Mouse (Mus musculus) spleen, adult 2 months (tissue): ENCODE results near the gene Serpine2. TPM values are rescaled to one million over a fixed set of nuclear protein-coding genes. Genes with fewer than 3 reads are reported as not detected.
A peak's percentile ranks its signal among the peaks of the same experiment; 100 is the strongest.

ENCODE experiments used
- DNase-seq, 2 experiments: peaks; one replicate each; pipeline versions ENCODE4 v3.0.0 to v3.0.0-alpha.2; 2012 to 2021; ENCODE audit warnings: low spot score in 2 of 2, low read depth in 1 of 2
- H3K27ac ChIP-seq: fragments of 200-500 bp; 2 replicates; pipeline ENCODE4 v1.5.1; 2012; ENCODE audit warnings: low read length, inconsistent platforms; ENCODE audit not compliant: insufficient read depth
- H3K27me3 ChIP-seq: fragments of 200-500 bp; 2 replicates; pipeline ENCODE4 v1.6.1; 2012; ENCODE audit warnings: mild to moderate bottlenecking, moderate library complexity, low read length, inconsistent platforms; ENCODE audit not compliant: control insufficient read depth, insufficient read depth
- H3K36me3 ChIP-seq: fragments of 200-500 bp; 2 replicates; pipeline ENCODE4 v1.6.1; 2012; ENCODE audit warnings: mild to moderate bottlenecking, low read length, inconsistent platforms; ENCODE audit not compliant: control insufficient read depth, insufficient read depth
- H3K4me1 ChIP-seq: fragments of 200-500 bp; 2 replicates; pipeline ENCODE4 v1.6.1; 2011; ENCODE audit warnings: inconsistent platforms; ENCODE audit not compliant: control insufficient read depth, insufficient read depth, insufficient read length
- H3K4me3 ChIP-seq: fragments of 200-500 bp; 2 replicates; pipeline ENCODE4 v1.5.1; 2011; ENCODE audit warnings: mild to moderate bottlenecking, inconsistent platforms; ENCODE audit not compliant: insufficient read depth, insufficient read length; ENCODE audit errors: extremely low read depth
- CTCF ChIP-seq: fragments of 200-500 bp; IDR thresholded peaks from 2 replicates; pipeline ENCODE4 v1.5.1; 2011; ENCODE audit warnings: mild to moderate bottlenecking, inconsistent platforms; ENCODE audit not compliant: insufficient read depth, insufficient read length, insufficient replicate concordance; ENCODE audit errors: extremely low read depth
- POLR2A ChIP-seq: fragments of 200-500 bp; IDR thresholded peaks from 2 replicates; pipeline ENCODE4 v1.6.1; 2011; ENCODE audit warnings: low read depth, low read length, inconsistent platforms
- WGBS: fragments of 180-500 bp; shearing (Covaris S2); methylation state at CpG from one replicate; pipeline ENCODE4 v1.1.7; 2018; 5-methylcytosine and 5-hydroxymethylcytosine counted together
- polyA plus RNA-seq: library from polyadenylated mRNA; depleted of rRNA; stranded (reverse); fragments of >200 nt; gene quantifications from 2 replicates; pipeline ENCODE4 v1.2.3, GENCODE M21; 2012

Gene Serpine2
- polyA plus RNA-seq, 1 experiment, result 12.3 TPM

GRCm38 (mm10) chr1:79778011-79778410, 83.0 kb downstream of the Serpine2 start:
- TF ChIP-seq POLR2A, result no peak
- TF ChIP-seq CTCF, result no peak
- DNase-seq, result no peak
- peaks cover 31% of the 10 kb centered on the region for H3K36me3 ChIP-seq
- H3K27ac ChIP-seq, result no peak overlapping the region
- H3K4me1 ChIP-seq, result peaks cover 2% of the 10 kb centered on the region; the same call in 1 of the 2 replicates
- 85% methylated on average over 11 of the region's 11 CpGs for WGBS
- H3K4me3 ChIP-seq, result no peak overlapping the region
- H3K27me3 ChIP-seq, result no peaks in the 10 kb centered on the region

GRCm38 (mm10) chr1:79775927-79776458, 85.0 kb downstream of the Serpine2 start, which contains the start of the genes Mrpl44 and Wdfy1:
Gene Mrpl44 (plus strand): TSS chr1:79776018.
Gene Wdfy1 (minus strand): TSS chr1:79776143.
- DNase-seq, result peak; percentile 91
- under 1% methylated on average over 38 of the region's 38 CpGs for WGBS
- Histone ChIP-seq H3K36me3 (peaks cover 16% of the 10 kb centered on the region), H3K27ac (peak within 1 kb of the TSS; percentile 77), H3K27me3 (no peaks in the 10 kb centered on the region), H3K4me1 (peaks cover 2% of the 10 kb centered on the region; the same call in 1 of the 2 replicates), H3K4me3 (peak within 1 kb of the TSS; percentile 87)
- peak; percentile 22; the same call in 1 of the 2 replicates for TF ChIP-seq POLR2A
- no peak for TF ChIP-seq CTCF

GRCm38 (mm10) chr1:79774164-79774780, 86.7 kb downstream of the Serpine2 start:
- peaks cover 2% of the 10 kb centered on the region; the same call in 1 of the 2 replicates for H3K4me1 ChIP-seq
- peak overlapping the region; percentile 2; the same call in 1 of the 2 replicates for H3K27ac ChIP-seq
- no peak overlapping the region for H3K4me3 ChIP-seq
- H3K27me3 ChIP-seq, result no peaks in the 10 kb centered on the region
- 59% methylated on average over 4 of the region's 4 CpGs for WGBS
- DNase-seq, result no peak
- TF ChIP-seq POLR2A, result no peak
- no peak for TF ChIP-seq CTCF
- H3K36me3 ChIP-seq, result peaks cover 8% of the 10 kb centered on the region

GRCm38 (mm10) chr1:79768231-79768630, 92.7 kb downstream of the Serpine2 start:
- Histone ChIP-seq H3K27me3 (no peaks in the 10 kb centered on the region), H3K36me3 (no peaks in the 10 kb centered on the region), H3K4me3 (no peak overlapping the region), H3K27ac (peak overlapping the region; percentile 73), H3K4me1 (peaks cover 2% of the 10 kb centered on the region; the same call in 1 of the 2 replicates)
- DNase-seq, result no peak
- 2% methylated on average over 1 of the region's 1 CpGs for WGBS
- TF ChIP-seq POLR2A (no peak), CTCF (no peak)

GRCm38 (mm10) chr1:79764483-79764882, 96.5 kb downstream of the Serpine2 start:
- Histone ChIP-seq H3K4me3 (no peak overlapping the region), H3K4me1 (peaks cover 14% of the 10 kb centered on the region), H3K27me3 (no peaks in the 10 kb centered on the region), H3K36me3 (no peaks in the 10 kb centered on the region), H3K27ac (no peak overlapping the region)
- TF ChIP-seq CTCF, result no peak
- no peak for TF ChIP-seq POLR2A
- no peak for DNase-seq
- WGBS, result 80% methylated on average over 1 of the region's 1 CpGs

- 87% methylated on average over 2 of the region's 2 CpGs for WGBS
Observed at GRCm38 (mm10) chr1:79764031-79764430, 96.9 kb downstream of the Serpine2 start.

More at GRCm38 (mm10) chr1:79764031-79764430, 96.9 kb downstream of the Serpine2 start:
- Histone ChIP-seq H3K27ac (no peak overlapping the region), H3K4me1 (peaks cover 14% of the 10 kb centered on the region), H3K4me3 (no peak overlapping the region), H3K36me3 (no peaks in the 10 kb centered on the region), H3K27me3 (no peaks in the 10 kb centered on the region)
- DNase-seq, result no peak
- TF ChIP-seq CTCF, result no peak
- no peak for TF ChIP-seq POLR2A
